Comparison of ENCODE assay signal across 7 mouse cellular contexts in the genomic region with DNA sequence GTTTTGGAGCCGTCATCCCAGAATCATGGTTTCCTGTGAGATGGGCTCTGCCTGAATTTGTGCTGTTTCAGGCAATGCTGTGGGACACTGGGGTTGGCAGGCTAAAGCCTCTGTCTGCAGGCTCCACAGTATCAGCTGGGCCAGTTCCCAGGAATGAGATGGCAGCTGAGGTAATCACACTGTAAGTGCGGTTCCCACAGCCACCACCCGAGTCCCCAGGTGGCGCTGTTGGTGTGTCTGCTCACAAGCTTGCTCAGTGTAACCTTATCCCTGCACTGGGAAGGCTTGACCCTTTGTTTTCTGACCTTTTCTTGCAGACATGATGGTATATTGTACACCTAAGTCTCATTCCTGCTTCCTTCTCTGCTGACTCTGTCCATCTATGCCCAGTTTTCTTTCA. TPM values are rescaled to one million over a fixed set of nuclear protein-coding genes. Genes with fewer than 3 reads are reported as not detected.
DNase-seq lines count a peak whose midpoint lies in the region; ATAC-seq and TF ChIP-seq lines count a peak whose summit lies in the region.

No protein-coding gene starts in this region.

- 20% methylated on average over 4 of the region's 4 CpGs for WGBS in kidney, postnatal 0 days
- 9% methylated on average over 4 of the region's 4 CpGs for WGBS in stomach, embryonic 16.5 days

- no peaks in the 10 kb centered on the region for H3K9me3 ChIP-seq in kidney, postnatal 0 days (replicated peaks; ENCODE audit: low read length)
- no peaks in the 10 kb centered on the region for H3K9me3 ChIP-seq in stomach, embryonic 16.5 days (replicated peaks; ENCODE audit: control insufficient read depth, low read length)

- H3K9ac ChIP-seq in kidney, postnatal 0 days (ENCODE audit: low read depth, low read length): no peak overlapping the region
- no peak overlapping the region for H3K9ac ChIP-seq in stomach, embryonic 16.5 days (ENCODE audit: low read length)

- H3K36me3 ChIP-seq in kidney, postnatal 0 days (ENCODE audit: insufficient read depth, low read length): no peaks in the 10 kb centered on the region
- no peaks in the 10 kb centered on the region for H3K36me3 ChIP-seq in stomach, embryonic 16.5 days (ENCODE audit: control insufficient read depth, insufficient read depth, low read length)

- no peaks in the 10 kb centered on the region for H3K27me3 ChIP-seq in kidney, postnatal 0 days (ENCODE audit: insufficient read depth, low read length)
- H3K27me3 ChIP-seq in stomach, embryonic 16.5 days (ENCODE audit: control insufficient read depth, insufficient read depth, low read length): no peaks in the 10 kb centered on the region

- H3K27ac ChIP-seq in kidney, postnatal 0 days: no peak overlapping the region
- H3K27ac ChIP-seq in stomach, embryonic 16.5 days (ENCODE audit: low read length): no peak overlapping the region

- no peak overlapping the region for H3K4me3 ChIP-seq in kidney, postnatal 0 days (replicated peaks; ENCODE audit: low read depth, low read length)
- H3K4me3 ChIP-seq in stomach, embryonic 16.5 days (replicated peaks; ENCODE audit: low read length): no peak overlapping the region

- ATAC-seq in kidney, postnatal 0 days (replicated peaks; ENCODE audit: low FRiP score, low read depth): peak; percentile 45; the same call in 1 of the 2 replicates
- peak; percentile 59; the same call in 1 of the 2 replicates for ATAC-seq in megakaryocyte-erythroid progenitor cell, adult 5-6 weeks (replicated peaks; ENCODE audit: low FRiP score, low TSS enrichment, poor library complexity, severe bottlenecking)
- peak; percentile 54; the same call in 1 of the 2 replicates for ATAC-seq in stomach, embryonic 16.5 days (ENCODE audit: insufficient read depth, low FRiP score)

- H3K4me1 ChIP-seq in kidney, postnatal 0 days (replicated peaks; ENCODE audit: insufficient read depth, low read length): no peaks in the 10 kb centered on the region
- no peaks in the 10 kb centered on the region for H3K4me1 ChIP-seq in stomach, embryonic 16.5 days (ENCODE audit: control insufficient read depth, insufficient read depth, low read length)

- H3K4me2 ChIP-seq in kidney, postnatal 0 days (ENCODE audit: low read length): no peak overlapping the region
- no peak overlapping the region for H3K4me2 ChIP-seq in stomach, embryonic 16.5 days (ENCODE audit: low read depth, low read length)

- TF ChIP-seq CTCF in kidney, postnatal 0 days (IDR thresholded peaks at IDR 0.05; ENCODE audit: low read depth): peak; percentile 77

- DNase-seq in 3134 (ENCODE audit: extremely low read depth, insufficient read length, low spot score) (peak; percentile 51), 416B (ENCODE audit: low read depth) (peak; percentile 51)
- peak; percentile 55 to 60 for DNase-seq in cerebellum, adult 18-20 months
- DNase-seq in frontal cortex, postnatal 14 days (ENCODE audit: low spot score in 2 of 2): peak; percentile 19 to 28
- DNase-seq in kidney, postnatal 0 days (ENCODE audit: low spot score): peak; percentile 61

RNA-seq across cellular contexts. Expression of gene Gprc5b, which starts 24.5 kb away (rescaled TPM):
- polyA plus RNA-seq in kidney, postnatal 0 days (2015; fragmentation: Nextera tagmentation; extraction: Ambion mirVana): 4.1 and 4.5 TPM in 2 replicates
- 0.99 and 1.2 TPM in 2 replicates for total RNA-seq in megakaryocyte-erythroid progenitor cell, adult 5-6 weeks (2014; fragmentation: Nextera tagmentation)
- 0.23 and 4.2 TPM in 2 replicates for total RNA-seq in megakaryocyte-erythroid progenitor cell, adult 5-6 weeks (2017)
- 3.3 and 3.6 TPM in 2 replicates for polyA plus RNA-seq in stomach, embryonic 16.5 days (2015; fragmentation: Nextera tagmentation; extraction: Ambion mirVana)
